Mouse (Mus musculus) CH12.LX (cell line): Measurements from ENCODE around the gene Dgcr2. TPM values are rescaled to one million over a fixed set of nuclear protein-coding genes. Genes with fewer than 3 reads are reported as not detected.

Experiments
- DNase-seq: peaks from one replicate; pipeline ENCODE4 v3.0.0-alpha.2; 2013; ENCODE audit errors: extremely low read depth
- H3K27ac ChIP-seq: 2 replicates; pipeline ENCODE4 v1.5.1; 2012; ENCODE audit warnings: low read depth, mild to moderate bottlenecking, control low read depth, moderate library complexity; ENCODE audit not compliant: insufficient read depth
- H3K27me3 ChIP-seq: replicated peaks from 2 replicates; pipeline ENCODE3; 2012; ENCODE audit warnings: inconsistent platforms
- H3K36me3 ChIP-seq, 2 experiments: replicated peaks in 1 of 2; 2 replicates each; pipeline versions ENCODE3 to v1.6.1; 2012; ENCODE audit warnings: inconsistent platforms in 1 of 2, low read length in 1 of 2, mild to moderate bottlenecking in 1 of 2, mixed read lengths in 1 of 2, moderate library complexity in 1 of 2; ENCODE audit not compliant: control insufficient read depth in 1 of 2, insufficient read depth in 1 of 2
- H3K4me1 ChIP-seq, 2 experiments: 2 replicates each; pipeline ENCODE4 v1.6.1; 2012; ENCODE audit warnings: inconsistent platforms in 1 of 2, moderate library complexity in 1 of 2; ENCODE audit not compliant: insufficient read depth in 2 of 2, control insufficient read depth in 1 of 2
- H3K4me2 ChIP-seq: 2 replicates; pipeline ENCODE4 v1.6.1; 2012; ENCODE audit warnings: low read depth, mild to moderate bottlenecking, control low read depth; ENCODE audit not compliant: poor library complexity, insufficient read depth, severe bottlenecking
- H3K4me3 ChIP-seq, 3 experiments: fragments of 150-350 bp in 1 of 3; sonication (generic) in 1 of 3; replicated peaks in 1 of 3; 2 replicates each; pipeline versions ENCODE3 to v1.5.1; 2011 to 2012; ENCODE audit warnings: low read depth in 2 of 3, low read length in 2 of 3, mild to moderate bottlenecking in 2 of 3, moderate library complexity in 2 of 3, control low read depth in 1 of 3, improper control_type of control experiment in 1 of 3, inconsistent platforms in 1 of 3, mixed read lengths in 1 of 3; ENCODE audit not compliant: poor library complexity in 1 of 3
- H3K79me2 ChIP-seq: replicated peaks from 2 replicates; pipeline ENCODE4 v1.6.1; 2012; ENCODE audit warnings: mild to moderate bottlenecking, moderate library complexity; ENCODE audit not compliant: control insufficient read depth, poor library complexity, insufficient read depth, severe bottlenecking; ENCODE audit errors: extremely low read depth
- H3K9ac ChIP-seq: 2 replicates; pipeline ENCODE4 v1.6.1; 2012; ENCODE audit warnings: low read depth, mild to moderate bottlenecking, control low read depth, moderate library complexity; ENCODE audit not compliant: insufficient read depth
- H3K9me3 ChIP-seq: replicated peaks from 2 replicates; pipeline ENCODE3; 2012; ENCODE audit warnings: low read length, inconsistent platforms, mixed read lengths
- BHLHE40 ChIP-seq: IDR thresholded peaks from 2 replicates; pipeline ENCODE4 v1.6.1; 2011; ENCODE audit warnings: mild to moderate bottlenecking, low read depth, low read length, improper control_type of control experiment
- CTCF ChIP-seq, 2 experiments: IDR thresholded peaks in 1 of 2; conservative IDR thresholded peaks in 1 of 2; 2 replicates each; pipeline ENCODE4 v1.5.1; 2011 to 2012; ENCODE audit warnings: low read depth in 2 of 2, low read length in 2 of 2, improper control_type of control experiment in 1 of 2, inconsistent platforms in 1 of 2, mild to moderate bottlenecking in 1 of 2, moderate library complexity in 1 of 2
- EP300 ChIP-seq: IDR thresholded peaks from 2 replicates; pipeline ENCODE4 v1.6.1; 2011; ENCODE audit warnings: low read length, improper control_type of control experiment
- IRF4 ChIP-seq: IDR thresholded peaks from 2 replicates; pipeline ENCODE4 v1.6.1; 2014; ENCODE audit warnings: low read depth, mild to moderate bottlenecking, inconsistent platforms, low read length, improper control_type of control experiment
- JUN ChIP-seq: IDR thresholded peaks from 2 replicates; pipeline ENCODE4 v1.6.1; 2011; ENCODE audit warnings: low read depth, mild to moderate bottlenecking, low read length, improper control_type of control experiment, moderate library complexity; ENCODE audit not compliant: insufficient read depth
- MAZ ChIP-seq: IDR thresholded peaks from 2 replicates; pipeline ENCODE4 v1.6.1; 2012; ENCODE audit warnings: low read depth, mild to moderate bottlenecking, inconsistent platforms, low read length, improper control_type of control experiment, moderate library complexity
- POLR2A ChIP-seq: IDR thresholded peaks from 2 replicates; pipeline ENCODE4 v1.6.1; 2011; ENCODE audit warnings: low read depth, mild to moderate bottlenecking, improper control_type of control experiment, low read length
- SMC3 ChIP-seq: IDR thresholded peaks from 2 replicates; pipeline ENCODE4 v1.6.1; 2011; ENCODE audit warnings: low read depth, low read length, improper control_type of control experiment
- ZMIZ1 ChIP-seq: IDR thresholded peaks from 2 replicates; pipeline ENCODE4 v1.6.1; 2012; ENCODE audit warnings: low read depth, mild to moderate bottlenecking, inconsistent platforms, low read length, improper control_type of control experiment
- dilution Hi-C: fragments of 300-500 bp; cut with MboI; formaldehyde crosslinking; loops from 2 replicates; pipeline ENCODE4 v1.14.3; 2020; ENCODE audit warnings: low sequenced_read_pairs; ENCODE audit not compliant: extremely low pct_unique_long_range_greater_than_20kb, extremely low pct_ligation_motif_present
- in situ Hi-C: fragments of 300-500 bp; cut with MboI; formaldehyde crosslinking; loops from 3 replicates; pipeline ENCODE4 v1.14.3; 2019; ENCODE audit warnings: low sequenced_read_pairs, low pct_ligation_motif_present, low pct_unique_long_range_greater_than_20kb, mixed read lengths
- polyA plus RNA-seq: library from polyadenylated mRNA; unstranded; fragments of >175 nt; gene quantifications from 2 replicates; pipeline ENCODE4 v1.2.1, GENCODE M21; 2012; ENCODE audit warnings: low read depth; ENCODE audit not compliant: insufficient read length
- total RNA-seq, 2 experiments: library from RNA; depleted of rRNA; stranded (reverse); fragments of 300-350 nt in 1 of 2; fragments of >200 nt in 1 of 2; gene quantifications; 2 replicates each; pipeline ENCODE4 v1.2.3; 2012 to 2014

The Dgcr2 gene
- total and polyA plus RNA-seq, 3 experiments = 41.5 to 54.8 (median 48.0) TPM

GRCm38 (mm10) chr16:17934445-17934910, 36.1 kb upstream of the Dgcr2 start:
- no peak for TF ChIP-seq EP300
- no peak for TF ChIP-seq JUN
- TF ChIP-seq CTCF (conservative IDR thresholded peaks at IDR 0.05 in 1 of 2, IDR thresholded peaks at IDR 0.05 in 1 of 2; ENCODE audit: low read depth in 2 of 2, low read length in 2 of 2) = no peak
- TF ChIP-seq IRF4 = no peak
- TF ChIP-seq MAZ = no peak
- dilution Hi-C loops = no loop called here
- Histone ChIP-seq H3K9me3 (no peaks in the 10 kb centered on the region), H3K9ac (no peak overlapping the region), H3K36me3 (no peaks in the 10 kb centered on the region), H3K27me3 (peaks cover 47% of the 10 kb centered on the region), H3K4me2 (no peak overlapping the region), H3K79me2 (no peaks in the 10 kb centered on the region), H3K4me3 (no peak overlapping the region), H3K4me1 (peaks cover 0 to 12% of the 10 kb centered on the region in 2 experiments; a peak in 2 of 4 replicates), H3K27ac (no peak overlapping the region)
- in situ Hi-C loops = no loop called here
- no peak for DNase-seq

GRCm38 (mm10) chr16:17933594-17934444, 35.5 kb upstream of the Dgcr2 start:
- H3K4me2 ChIP-seq = no peak overlapping the region
- peaks cover 47% of the 10 kb centered on the region for H3K27me3 ChIP-seq
- no peak overlapping the region for H3K9ac ChIP-seq
- no peak overlapping the region for H3K27ac ChIP-seq
- no peaks in the 10 kb centered on the region for H3K36me3 ChIP-seq
- dilution Hi-C loops (no loop called here), in situ Hi-C loops (no loop called here)
- no peaks in the 10 kb centered on the region for H3K79me2 ChIP-seq
- DNase-seq = no peak
- H3K4me3 ChIP-seq = no peak overlapping the region
- H3K9me3 ChIP-seq = no peaks in the 10 kb centered on the region
- H3K4me1 ChIP-seq = peaks cover 0 to 15% of the 10 kb centered on the region in 2 experiments; a peak in 2 of 4 replicates
- TF ChIP-seq POLR2A (no peak), SMC3 (no peak)
- TF ChIP-seq, all 38 proteins: peak for 0

GRCm38 (mm10) chr16:17931906-17932460, 33.6 kb upstream of the Dgcr2 start:
- Histone ChIP-seq H3K27ac (no peak overlapping the region), H3K4me3 (no peak overlapping the region), H3K36me3 (peaks cover 0 to 1% of the 10 kb centered on the region in 2 experiments), H3K79me2 (no peaks in the 10 kb centered on the region), H3K9me3 (no peaks in the 10 kb centered on the region), H3K4me2 (no peak overlapping the region), H3K9ac (no peak overlapping the region), H3K27me3 (peaks cover 33% of the 10 kb centered on the region), H3K4me1 (peaks cover 1 to 18% of the 10 kb centered on the region in 2 experiments; a peak in 3 of 4 replicates)
- dilution Hi-C loops = no loop called here
- TF ChIP-seq IRF4 = no peak
- TF ChIP-seq POLR2A = no peak
- TF ChIP-seq CTCF (conservative IDR thresholded peaks at IDR 0.05 in 1 of 2, IDR thresholded peaks at IDR 0.05 in 1 of 2; ENCODE audit: low read depth in 2 of 2, low read length in 2 of 2) = no peak
- no peak for TF ChIP-seq ZMIZ1
- TF ChIP-seq BHLHE40 = no peak
- in situ Hi-C loops = no loop called here
- DNase-seq = no peak
